Mouse (Mus musculus): ENCODE measurements around the gene Ahnak2.

The Ahnak2 gene

GRCm38 (mm10) chr12:112730808-112731207 is 71.6 kb downstream of the Ahnak2 start:
- DNase-seq, result no peak

- DNase-seq, result no peak
Observed at GRCm38 (mm10) chr12:112727801-112728200, 74.7 kb downstream of the Ahnak2 start.

- DNase-seq, result peak; percentile 59
Observed at GRCm38 (mm10) chr12:112724077-112724805, 78.2 kb downstream of the Ahnak2 start.

- DNase-seq, result no peak
Observed at GRCm38 (mm10) chr12:112723445-112723844, 79.0 kb downstream of the Ahnak2 start.

GRCm38 (mm10) chr12:112723028-112723330 is 79.5 kb downstream of the Ahnak2 start:
- DNase-seq, result no peak

GRCm38 (mm10) chr12:112722240-112723027 is 80.0 kb downstream of the Ahnak2 start:
- no peak for DNase-seq

Measured in liver (tissue).